Mouse (Mus musculus): Measurements from ENCODE around the gene Galnt4. TPM values are rescaled to one million over a fixed set of nuclear protein-coding genes. Genes with fewer than 3 reads are reported as not detected.

The Galnt4 gene
- total RNA-seq (2022), result 1 to 10 TPM; 3.4 to 4.7 (median 3.8) TPM

- peak; percentile 43 to 53 for DNase-seq (ENCODE audit: low spot score in 2 of 2)
Observed at GRCm38 (mm10) chr10:99107964-99108363, at the start of gene Galnt4. Gene Galnt4, plus strand, starts transcription at chr10:99108159.

- no peak for DNase-seq (ENCODE audit: low spot score in 2 of 2)
Observed at GRCm38 (mm10) chr10:99060588-99060987, 47.4 kb upstream of the Galnt4 start.

GRCm38 (mm10) chr10:99061418-99061817 lies 46.5 kb upstream of the Galnt4 start:
- no peak for DNase-seq (ENCODE audit: low spot score in 2 of 2)

- no peak for DNase-seq (ENCODE audit: low spot score in 2 of 2)
Observed at GRCm38 (mm10) chr10:99062546-99062945, 45.4 kb upstream of the Galnt4 start.

- no peak for DNase-seq (ENCODE audit: low spot score in 2 of 2)
Observed at GRCm38 (mm10) chr10:99076113-99076895, 31.7 kb upstream of the Galnt4 start.

- DNase-seq (ENCODE audit: low spot score in 2 of 2), result peak in 1 of 2 experiments; percentile 0
Observed at GRCm38 (mm10) chr10:99078621-99079020, 29.3 kb upstream of the Galnt4 start.

GRCm38 (mm10) chr10:99081569-99081990 lies 26.4 kb upstream of the Galnt4 start:
- DNase-seq (ENCODE audit: low spot score in 2 of 2), result peak; percentile 2 to 8

- no peak for DNase-seq (ENCODE audit: low spot score in 2 of 2)
Observed at GRCm38 (mm10) chr10:99083431-99084003, 24.4 kb upstream of the Galnt4 start.

GRCm38 (mm10) chr10:99084397-99085239 lies 23.3 kb upstream of the Galnt4 start:
- DNase-seq (ENCODE audit: low spot score in 2 of 2), result peak; percentile 69 to 92

GRCm38 (mm10) chr10:99085240-99085587 lies 22.7 kb upstream of the Galnt4 start:
- no peak for DNase-seq (ENCODE audit: low spot score in 2 of 2)

GRCm38 (mm10) chr10:99086029-99086428 lies 21.9 kb upstream of the Galnt4 start:
- no peak for DNase-seq (ENCODE audit: low spot score in 2 of 2)

GRCm38 (mm10) chr10:99089906-99090305 lies 18.1 kb upstream of the Galnt4 start:
- DNase-seq (ENCODE audit: low spot score in 2 of 2), result no peak

GRCm38 (mm10) chr10:99093364-99093763 lies 14.6 kb upstream of the Galnt4 start:
- DNase-seq (ENCODE audit: low spot score in 2 of 2), result no peak

GRCm38 (mm10) chr10:99095114-99095513 lies 12.8 kb upstream of the Galnt4 start:
- no peak for DNase-seq (ENCODE audit: low spot score in 2 of 2)

- DNase-seq (ENCODE audit: low spot score in 2 of 2), result peak in 1 of 2 experiments; percentile 38
Observed at GRCm38 (mm10) chr10:99097374-99097773, 10.6 kb upstream of the Galnt4 start.

GRCm38 (mm10) chr10:99105522-99105921 lies 2.4 kb upstream of the Galnt4 start:
- DNase-seq (ENCODE audit: low spot score in 2 of 2), result no peak

- DNase-seq (ENCODE audit: low spot score in 2 of 2), result no peak
Observed at GRCm38 (mm10) chr10:99106311-99106702, 1.7 kb upstream of the Galnt4 start.

GRCm38 (mm10) chr10:99106703-99107631 lies 992 bp upstream of the Galnt4 start, which contains the start of gene Poc1b:
Gene Poc1b, plus strand, starts transcription at chr10:99107036.
- peak; percentile 48 to 71 for DNase-seq (ENCODE audit: low spot score in 2 of 2)

GRCm38 (mm10) chr10:99108431-99108982 lies 548 bp downstream of the Galnt4 start:
- no peak for DNase-seq (ENCODE audit: low spot score in 2 of 2)

- no peak for DNase-seq (ENCODE audit: low spot score in 2 of 2)
Observed at GRCm38 (mm10) chr10:99113533-99113932, 5.6 kb downstream of the Galnt4 start.

- DNase-seq (ENCODE audit: low spot score in 2 of 2), result no peak
Observed at GRCm38 (mm10) chr10:99114295-99114694, 6.3 kb downstream of the Galnt4 start.

Measured in layer of hippocampus, adult 8-10 months (tissue).